9 mouse cellular contexts compared by ENCODE assay signal in the genomic region with DNA sequence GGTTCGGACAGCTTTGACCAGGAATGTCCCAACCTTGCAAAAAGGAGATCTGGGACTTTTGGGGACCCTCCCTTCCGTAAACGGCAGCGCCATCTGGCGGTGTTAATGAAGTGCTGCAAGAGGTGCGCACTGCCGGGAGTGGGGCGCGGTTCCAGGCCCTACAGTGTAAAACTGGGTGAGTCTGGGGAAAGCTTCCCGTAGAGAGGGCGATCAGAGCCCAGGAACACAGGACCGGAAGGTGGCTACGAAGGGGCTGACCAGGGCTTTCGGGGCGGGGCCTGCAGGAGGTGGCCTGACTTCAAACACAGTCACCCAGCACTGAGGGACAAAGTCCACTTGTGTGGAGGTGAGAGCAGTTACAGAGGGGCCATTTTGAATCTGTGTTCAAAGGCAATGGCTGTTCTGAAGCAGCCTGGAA. TPM values are rescaled to one million over a fixed set of nuclear protein-coding genes. Genes with fewer than 3 reads are reported as not detected.
DNase-seq lines count a peak whose midpoint lies in the region; ATAC-seq and TF ChIP-seq lines count a peak whose summit lies in the region.
"Had no signal": no experiment of that assay in that cellular context is flagged by ENCODE, and none has a peak within 500 bp of the region (broad histone marks: within the 10 kb centered on the region; RNA-seq: fewer than 3 reads in every experiment).

No protein-coding gene starts in this region.

- peaks cover 38% of the 10 kb centered on the region for H3K4me1 ChIP-seq in forebrain, embryonic 16.5 days (replicated peaks; ENCODE audit: control insufficient read depth, insufficient read depth, low read length)
- H3K4me1 ChIP-seq in intestine, embryonic 15.5 days (replicated peaks), result peaks cover 36% of the 10 kb centered on the region
- no peaks in the 10 kb centered on the region for H3K4me1 ChIP-seq in liver, embryonic 14.5 days (replicated peaks; ENCODE audit: control insufficient read depth in 2 of 2, insufficient read depth in 2 of 2, low read length in 1 of 2)
- H3K4me1 ChIP-seq in neural tube, embryonic 11.5 days (ENCODE audit: control insufficient read depth, insufficient read depth, low read length), result peaks cover 26% of the 10 kb centered on the region

- no peak overlapping the region for H3K27ac ChIP-seq in left cerebral cortex, adult 2 months
- H3K27ac ChIP-seq in forebrain, embryonic 16.5 days (ENCODE audit: low read length), result no peak overlapping the region
- peak overlapping the region; percentile 79 for H3K27ac ChIP-seq in intestine, embryonic 15.5 days
- no peak overlapping the region for H3K27ac ChIP-seq in liver, embryonic 14.5 days
- H3K27ac ChIP-seq in neural tube, embryonic 11.5 days (ENCODE audit: low read depth, low read length), result no peak overlapping the region

- H3K4me2 ChIP-seq in forebrain, embryonic 16.5 days (ENCODE audit: low read length), result peak overlapping the region; percentile 4; the same call in 1 of the 2 replicates
- H3K4me2 ChIP-seq in intestine, embryonic 15.5 days (replicated peaks), result peak overlapping the region; percentile 76
- no peak overlapping the region; the same call in 1 of the 2 replicates for H3K4me2 ChIP-seq in liver, embryonic 14.5 days (ENCODE audit: low read depth)
- peak overlapping the region; percentile 16; the same call in 1 of the 2 replicates for H3K4me2 ChIP-seq in neural tube, embryonic 11.5 days (ENCODE audit: low read depth)

- no peak for TF ChIP-seq EP300 in liver, embryonic 14.5 days (IDR thresholded peaks at IDR 0.05; ENCODE audit: low read depth)

- peaks cover 23% of the 10 kb centered on the region for H3K27me3 ChIP-seq in forebrain, embryonic 16.5 days (replicated peaks; ENCODE audit: control insufficient read depth, insufficient read depth, low read length)
- peaks cover 51% of the 10 kb centered on the region for H3K27me3 ChIP-seq in intestine, embryonic 15.5 days (replicated peaks)
- peaks cover 59% of the 10 kb centered on the region for H3K27me3 ChIP-seq in liver, embryonic 14.5 days (ENCODE audit: control insufficient read depth, insufficient read depth, low read length)
- peaks cover 49% of the 10 kb centered on the region for H3K27me3 ChIP-seq in neural tube, embryonic 11.5 days (ENCODE audit: control insufficient read depth, insufficient read depth, low read length)

- intact Hi-C loops in left cerebral cortex, adult 2 months (cut with DNase I), result loop anchor here (5.0 kb wide), 1 partner anchor 47 kb away; no protein-coding TSS in a partner anchor
- intact Hi-C loops in left cerebral cortex, postnatal 36 days (cut with DNase I), result no loop called here

- peak; percentile 26 to 44 for DNase-seq in left cerebral cortex, adult 2 months (ENCODE audit: extremely low spot score in 1 of 2, low spot score in 2 of 2)
- no peak for DNase-seq in left cerebral cortex, postnatal 36 days (ENCODE audit: low spot score in 2 of 2)
- peak; percentile 79 for DNase-seq in adrenal gland, postnatal 10 days
- no peak for DNase-seq in liver, embryonic 14.5 days (ENCODE audit: low read depth in 3 of 3, low spot score in 3 of 3)
- DNase-seq in neural tube, embryonic 11.5 days (ENCODE audit: low spot score), result peak; percentile 76

- under 1% methylated on average over 15 of the region's 15 CpGs for WGBS in forebrain, embryonic 16.5 days
- under 1% methylated on average over 15 of the region's 15 CpGs for WGBS in intestine, embryonic 15.5 days
- 2% methylated on average over 15 of the region's 15 CpGs for WGBS in liver, embryonic 14.5 days (ENCODE audit: insufficient replicate concordance)
- 0% methylated on average over 15 of the region's 15 CpGs for WGBS in neural tube, embryonic 11.5 days

- H3K9me3 ChIP-seq in forebrain, embryonic 16.5 days (ENCODE audit: control insufficient read depth, low read length), result no peaks in the 10 kb centered on the region
- H3K9me3 ChIP-seq in intestine, embryonic 15.5 days, result no peaks in the 10 kb centered on the region
- no peaks in the 10 kb centered on the region for H3K9me3 ChIP-seq in liver, embryonic 14.5 days (ENCODE audit: control insufficient read depth, low read length)
- no peaks in the 10 kb centered on the region for H3K9me3 ChIP-seq in neural tube, embryonic 11.5 days (ENCODE audit: control insufficient read depth, low read length)

- ATAC-seq in forebrain, embryonic 16.5 days, result 0 out of 2 replicates have a peak, but pooled peaks have one; percentile 15
- peak; percentile 93 for ATAC-seq in intestine, embryonic 15.5 days
- ATAC-seq in liver, embryonic 14.5 days (ENCODE audit: insufficient read depth), result peak; percentile 78
- peak; percentile 13; the same call in 1 of the 2 replicates for ATAC-seq in neural tube, embryonic 11.5 days (ENCODE audit: insufficient read depth, low FRiP score, low TSS enrichment)
- no peak; the same call in 1 of the 2 replicates for ATAC-seq in frontal cortex, adult (ENCODE audit: low TSS enrichment)

- no peaks in the 10 kb centered on the region for H3K36me3 ChIP-seq in forebrain, embryonic 16.5 days (ENCODE audit: control insufficient read depth, insufficient read depth)
- H3K36me3 ChIP-seq in intestine, embryonic 15.5 days, result no peaks in the 10 kb centered on the region
- H3K36me3 ChIP-seq in liver, embryonic 14.5 days (replicated peaks; ENCODE audit: control insufficient read depth, insufficient read depth, low read depth), result no peaks in the 10 kb centered on the region
- no peaks in the 10 kb centered on the region for H3K36me3 ChIP-seq in neural tube, embryonic 11.5 days (ENCODE audit: control insufficient read depth, insufficient read depth, low read length)

- 0 out of 2 replicates have a peak overlapping the region, but pooled peaks have one; percentile 10 for H3K9ac ChIP-seq in forebrain, embryonic 16.5 days (replicated peaks; ENCODE audit: low read depth, low read length)
- peak overlapping the region; percentile 47 for H3K9ac ChIP-seq in intestine, embryonic 15.5 days
- no peak overlapping the region; the same call in 1 of the 2 replicates for H3K9ac ChIP-seq in liver, embryonic 14.5 days (replicated peaks)
- no peak overlapping the region for H3K9ac ChIP-seq in neural tube, embryonic 11.5 days (ENCODE audit: low read length)

- peak; percentile 84 for TF ChIP-seq CTCF in left cerebral cortex, adult 2 months (IDR thresholded peaks at IDR 0.05)
- TF ChIP-seq CTCF in liver, embryonic 14.5 days (IDR thresholded peaks at IDR 0.05; ENCODE audit: low read depth), result peak; percentile 86

- no peak overlapping the region for H3K4me3 ChIP-seq in left cerebral cortex, adult 2 months
- no peak overlapping the region for H3K4me3 ChIP-seq in forebrain, embryonic 16.5 days (replicated peaks; ENCODE audit: low read length)
- H3K4me3 ChIP-seq in intestine, embryonic 15.5 days (replicated peaks), result peak overlapping the region; percentile 41
- peak overlapping the region; percentile 17 to 46 for H3K4me3 ChIP-seq in liver, embryonic 14.5 days (ENCODE audit: insufficient read depth in 1 of 2, low read depth in 2 of 2, low read length in 2 of 2)
- H3K4me3 ChIP-seq in neural tube, embryonic 11.5 days (ENCODE audit: low read depth, low read length), result peak overlapping the region; percentile 8; the same call in 1 of the 2 replicates

RNA-seq across cellular contexts. Expression of a gene that starts 6.2 kb away (rescaled TPM):
- total RNA-seq in left cerebral cortex, adult 2 months (2021), result under 1 TPM in 1 of 2 experiments, not detected in 1; 0.21 TPM
- under 1 TPM; 0.25 to 0.27 TPM for total RNA-seq in left cerebral cortex, postnatal 36 days (2021)
- total RNA-seq in adrenal gland, postnatal 10 days (2021), result 10 to 100 TPM; 15.0 to 21.8 TPM
- polyA plus RNA-seq in forebrain, embryonic 16.5 days (2015; fragmentation: Nextera tagmentation; extraction: Ambion mirVana), result 0.27 and 0.51 TPM in 2 replicates
- polyA plus RNA-seq in intestine, embryonic 15.5 days (2015; fragmentation: Nextera tagmentation; extraction: Ambion mirVana), result 37.4 and 39.0 TPM in 2 replicates
- 11.4 and 12.1 TPM in 2 replicates for polyA plus RNA-seq in liver, embryonic 14.5 days (2012; rRNA removed)
- polyA plus RNA-seq in liver, embryonic 14.5 days (2014; fragmentation: Nextera tagmentation; extraction: Ambion mirVana), result 10.9 and 11.6 TPM in 2 replicates
- polyA plus RNA-seq in neural tube, embryonic 11.5 days (2014; fragmentation: Nextera tagmentation; extraction: Ambion mirVana), result 0.19 and 0.41 TPM in 2 replicates
- polyA plus RNA-seq: frontal cortex, adult 2 months had no signal

RNA-seq across cellular contexts. Expression of a gene that starts 11.5 kb away (rescaled TPM):
- total RNA-seq in left cerebral cortex, adult 2 months (2021), result not detected
- not detected for total RNA-seq in left cerebral cortex, postnatal 36 days (2021)
- under 1 TPM in 1 of 2 experiments, not detected in 1; 0.18 TPM for total RNA-seq in adrenal gland, postnatal 10 days (2021)
- 0.71 TPM in 1 of 2 replicates, not detected in the other for polyA plus RNA-seq in forebrain, embryonic 16.5 days (2015; fragmentation: Nextera tagmentation; extraction: Ambion mirVana)
- 0.09 TPM in 1 of 2 replicates, not detected in the other for polyA plus RNA-seq in intestine, embryonic 15.5 days (2015; fragmentation: Nextera tagmentation; extraction: Ambion mirVana)
- polyA plus RNA-seq in liver, embryonic 14.5 days (2012; rRNA removed), result not detected in 2 replicates
- not detected in 2 replicates for polyA plus RNA-seq in liver, embryonic 14.5 days (2014; fragmentation: Nextera tagmentation; extraction: Ambion mirVana)
- polyA plus RNA-seq in neural tube, embryonic 11.5 days (2014; fragmentation: Nextera tagmentation; extraction: Ambion mirVana), result 3.0 and 3.2 TPM in 2 replicates
- polyA plus RNA-seq: frontal cortex, adult 2 months had no signal

RNA-seq across cellular contexts. Expression of a gene that starts 24.8 kb away (rescaled TPM):
- total RNA-seq in left cerebral cortex, adult 2 months (2021), result under 1 TPM in 1 of 2 experiments, not detected in 1; 0.72 TPM
- total RNA-seq in left cerebral cortex, postnatal 36 days (2021), result under 1 TPM in 1 of 2 experiments, not detected in 1; 0.32 TPM
- 1 to 10 TPM; 8.2 to 9.8 TPM for total RNA-seq in adrenal gland, postnatal 10 days (2021)
- polyA plus RNA-seq in forebrain, embryonic 16.5 days (2015; fragmentation: Nextera tagmentation; extraction: Ambion mirVana), result 15.9 and 17.3 TPM in 2 replicates
- 24.7 and 25.4 TPM in 2 replicates for polyA plus RNA-seq in intestine, embryonic 15.5 days (2015; fragmentation: Nextera tagmentation; extraction: Ambion mirVana)
- 14.3 and 15.7 TPM in 2 replicates for polyA plus RNA-seq in liver, embryonic 14.5 days (2012; rRNA removed)
- 11.1 and 12.1 TPM in 2 replicates for polyA plus RNA-seq in liver, embryonic 14.5 days (2014; fragmentation: Nextera tagmentation; extraction: Ambion mirVana)
- 23.3 and 25.9 TPM in 2 replicates for polyA plus RNA-seq in neural tube, embryonic 11.5 days (2014; fragmentation: Nextera tagmentation; extraction: Ambion mirVana)

RNA-seq across cellular contexts. Expression of a gene that starts 26.6 kb away (rescaled TPM):
- total RNA-seq in left cerebral cortex, adult 2 months (2021), result 10 to 100 TPM; 34.8 to 35.6 TPM
- total RNA-seq in left cerebral cortex, postnatal 36 days (2021), result 10 to 100 TPM; 35.2 to 37.5 TPM
- total RNA-seq in adrenal gland, postnatal 10 days (2021), result 10 to 100 TPM; 19.2 to 21.5 TPM
- polyA plus RNA-seq in forebrain, embryonic 16.5 days (2015; fragmentation: Nextera tagmentation; extraction: Ambion mirVana), result 39.5 and 44.6 TPM in 2 replicates
- polyA plus RNA-seq in intestine, embryonic 15.5 days (2015; fragmentation: Nextera tagmentation; extraction: Ambion mirVana), result 26.6 and 34.7 TPM in 2 replicates
- 6.5 and 7.7 TPM in 2 replicates for polyA plus RNA-seq in liver, embryonic 14.5 days (2012; rRNA removed)
- 6.7 and 8.4 TPM in 2 replicates for polyA plus RNA-seq in liver, embryonic 14.5 days (2014; fragmentation: Nextera tagmentation; extraction: Ambion mirVana)
- 63.3 and 63.7 TPM in 2 replicates for polyA plus RNA-seq in neural tube, embryonic 11.5 days (2014; fragmentation: Nextera tagmentation; extraction: Ambion mirVana)

RNA-seq across cellular contexts. Expression of a gene that starts 44.2 kb away (rescaled TPM):
- total RNA-seq in left cerebral cortex, adult 2 months (2021), result under 1 TPM; 0.91 to 0.97 TPM
- total RNA-seq in left cerebral cortex, postnatal 36 days (2021), result 1 to 10 TPM in 1 of 2 experiments, under 1 TPM in 1; 0.97 to 1.8 TPM
- 10 to 100 TPM; 24.0 to 59.0 TPM for total RNA-seq in adrenal gland, postnatal 10 days (2021)
- 1.3 and 2.2 TPM in 2 replicates for polyA plus RNA-seq in forebrain, embryonic 16.5 days (2015; fragmentation: Nextera tagmentation; extraction: Ambion mirVana)
- polyA plus RNA-seq in intestine, embryonic 15.5 days (2015; fragmentation: Nextera tagmentation; extraction: Ambion mirVana), result 46.9 and 48.1 TPM in 2 replicates
- polyA plus RNA-seq in liver, embryonic 14.5 days (2012; rRNA removed), result 1.1 and 1.2 TPM in 2 replicates
- 0.32 and 0.53 TPM in 2 replicates for polyA plus RNA-seq in liver, embryonic 14.5 days (2014; fragmentation: Nextera tagmentation; extraction: Ambion mirVana)
- 38.7 and 54.0 TPM in 2 replicates for polyA plus RNA-seq in neural tube, embryonic 11.5 days (2014; fragmentation: Nextera tagmentation; extraction: Ambion mirVana)

Comparison
In these comparisons a context has a peak if more than half of its experiments do, and no peak if none do; other contexts are left out.
1. DNase-seq: peak in left cerebral cortex, adult 2 months (2 of 2), adrenal gland, postnatal 10 days (single experiment) and neural tube, embryonic 11.5 days (single experiment); none in left cerebral cortex, postnatal 36 days (0 of 2) and liver, embryonic 14.5 days (0 of 3).
2. H3K4me3 ChIP-seq: peak in intestine, embryonic 15.5 days (single experiment), liver, embryonic 14.5 days (2 of 2) and neural tube, embryonic 11.5 days (single experiment); none in left cerebral cortex, adult 2 months (single experiment) and forebrain, embryonic 16.5 days (single experiment).
3. H3K9ac ChIP-seq: peak in forebrain, embryonic 16.5 days (single experiment) and intestine, embryonic 15.5 days (single experiment); none in liver, embryonic 14.5 days (single experiment) and neural tube, embryonic 11.5 days (single experiment).